Mouse (Mus musculus) CH12.LX (cell line): Measurements from ENCODE around the gene Pdk2. TPM values are rescaled to one million over a fixed set of nuclear protein-coding genes. Genes with fewer than 3 reads are reported as not detected.

Experiments
- DNase-seq: peaks from one replicate; pipeline ENCODE4 v3.0.0-alpha.2; 2013; ENCODE audit errors: extremely low read depth
- H3K27ac ChIP-seq: 2 replicates; pipeline ENCODE4 v1.5.1; 2012; ENCODE audit warnings: low read depth, mild to moderate bottlenecking, control low read depth, moderate library complexity; ENCODE audit not compliant: insufficient read depth
- H3K27me3 ChIP-seq: replicated peaks from 2 replicates; pipeline ENCODE3; 2012; ENCODE audit warnings: inconsistent platforms
- H3K36me3 ChIP-seq, 2 experiments: replicated peaks in 1 of 2; 2 replicates each; pipeline versions ENCODE3 to v1.6.1; 2012; ENCODE audit warnings: inconsistent platforms in 1 of 2, low read length in 1 of 2, mild to moderate bottlenecking in 1 of 2, mixed read lengths in 1 of 2, moderate library complexity in 1 of 2; ENCODE audit not compliant: control insufficient read depth in 1 of 2, insufficient read depth in 1 of 2
- H3K4me1 ChIP-seq, 2 experiments: 2 replicates each; pipeline ENCODE4 v1.6.1; 2012; ENCODE audit warnings: inconsistent platforms in 1 of 2, moderate library complexity in 1 of 2; ENCODE audit not compliant: insufficient read depth in 2 of 2, control insufficient read depth in 1 of 2
- H3K4me2 ChIP-seq: 2 replicates; pipeline ENCODE4 v1.6.1; 2012; ENCODE audit warnings: low read depth, mild to moderate bottlenecking, control low read depth; ENCODE audit not compliant: poor library complexity, insufficient read depth, severe bottlenecking
- H3K4me3 ChIP-seq, 3 experiments: fragments of 150-350 bp in 1 of 3; sonication (generic) in 1 of 3; replicated peaks in 1 of 3; 2 replicates each; pipeline versions ENCODE3 to v1.5.1; 2011 to 2012; ENCODE audit warnings: low read depth in 2 of 3, low read length in 2 of 3, mild to moderate bottlenecking in 2 of 3, moderate library complexity in 2 of 3, control low read depth in 1 of 3, improper control_type of control experiment in 1 of 3, inconsistent platforms in 1 of 3, mixed read lengths in 1 of 3; ENCODE audit not compliant: poor library complexity in 1 of 3
- H3K79me2 ChIP-seq: replicated peaks from 2 replicates; pipeline ENCODE4 v1.6.1; 2012; ENCODE audit warnings: mild to moderate bottlenecking, moderate library complexity; ENCODE audit not compliant: control insufficient read depth, poor library complexity, insufficient read depth, severe bottlenecking; ENCODE audit errors: extremely low read depth
- H3K9ac ChIP-seq: 2 replicates; pipeline ENCODE4 v1.6.1; 2012; ENCODE audit warnings: low read depth, mild to moderate bottlenecking, control low read depth, moderate library complexity; ENCODE audit not compliant: insufficient read depth
- H3K9me3 ChIP-seq: replicated peaks from 2 replicates; pipeline ENCODE3; 2012; ENCODE audit warnings: low read length, inconsistent platforms, mixed read lengths
- ELF1 ChIP-seq: IDR thresholded peaks from 2 replicates; pipeline ENCODE4 v1.6.1; 2014; ENCODE audit warnings: low read depth, mild to moderate bottlenecking, inconsistent platforms, low read length, improper control_type of control experiment
- UBTF ChIP-seq: IDR thresholded peaks from 2 replicates; pipeline ENCODE4 v1.6.1; 2012; ENCODE audit warnings: low read depth, mild to moderate bottlenecking, inconsistent platforms, low read length, improper control_type of control experiment, moderate library complexity
- ZC3H11A ChIP-seq: IDR thresholded peaks from 2 replicates; pipeline ENCODE4 v1.6.1; 2012; ENCODE audit warnings: low read depth, mild to moderate bottlenecking, inconsistent platforms, low read length, improper control_type of control experiment
- ZMIZ1 ChIP-seq: IDR thresholded peaks from 2 replicates; pipeline ENCODE4 v1.6.1; 2012; ENCODE audit warnings: low read depth, mild to moderate bottlenecking, inconsistent platforms, low read length, improper control_type of control experiment
- dilution Hi-C: fragments of 300-500 bp; cut with MboI; formaldehyde crosslinking; loops from 2 replicates; pipeline ENCODE4 v1.14.3; 2020; ENCODE audit warnings: low sequenced_read_pairs; ENCODE audit not compliant: extremely low pct_unique_long_range_greater_than_20kb, extremely low pct_ligation_motif_present
- in situ Hi-C: fragments of 300-500 bp; cut with MboI; formaldehyde crosslinking; loops from 3 replicates; pipeline ENCODE4 v1.14.3; 2019; ENCODE audit warnings: low sequenced_read_pairs, low pct_ligation_motif_present, low pct_unique_long_range_greater_than_20kb, mixed read lengths
- polyA plus RNA-seq: library from polyadenylated mRNA; unstranded; fragments of >175 nt; gene quantifications from 2 replicates; pipeline ENCODE4 v1.2.1, GENCODE M21; 2012; ENCODE audit warnings: low read depth; ENCODE audit not compliant: insufficient read length
- total RNA-seq, 2 experiments: library from RNA; depleted of rRNA; stranded (reverse); fragments of 300-350 nt in 1 of 2; fragments of >200 nt in 1 of 2; gene quantifications; 2 replicates each; pipeline ENCODE4 v1.2.3; 2012 to 2014

Pdk2 gene
- total and polyA plus RNA-seq, 3 experiments = not detected

DNA sequence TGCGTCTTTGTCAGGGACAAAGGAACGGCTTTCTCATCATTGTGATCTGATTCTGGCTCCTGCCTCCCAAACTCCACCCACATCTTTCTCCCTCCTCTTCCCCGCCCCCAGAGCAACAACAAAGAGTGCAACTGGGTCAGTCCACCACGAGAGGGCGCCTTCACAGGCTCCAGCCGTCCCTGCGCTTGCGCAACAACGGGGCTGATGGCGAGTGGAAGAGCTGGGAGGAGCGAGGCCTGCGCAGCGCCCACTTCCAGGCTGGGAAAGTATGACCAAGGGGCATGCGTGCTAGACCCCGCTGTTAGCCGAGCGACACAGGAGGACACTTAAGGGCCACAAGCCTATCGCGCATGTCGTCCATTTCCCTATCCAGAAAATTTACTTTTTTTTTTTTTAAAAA is 62.2 kb downstream of the Pdk2 start (continued):
- peak; percentile 29; the same call in 1 of the 2 replicates for TF ChIP-seq ZC3H11A

DNA sequence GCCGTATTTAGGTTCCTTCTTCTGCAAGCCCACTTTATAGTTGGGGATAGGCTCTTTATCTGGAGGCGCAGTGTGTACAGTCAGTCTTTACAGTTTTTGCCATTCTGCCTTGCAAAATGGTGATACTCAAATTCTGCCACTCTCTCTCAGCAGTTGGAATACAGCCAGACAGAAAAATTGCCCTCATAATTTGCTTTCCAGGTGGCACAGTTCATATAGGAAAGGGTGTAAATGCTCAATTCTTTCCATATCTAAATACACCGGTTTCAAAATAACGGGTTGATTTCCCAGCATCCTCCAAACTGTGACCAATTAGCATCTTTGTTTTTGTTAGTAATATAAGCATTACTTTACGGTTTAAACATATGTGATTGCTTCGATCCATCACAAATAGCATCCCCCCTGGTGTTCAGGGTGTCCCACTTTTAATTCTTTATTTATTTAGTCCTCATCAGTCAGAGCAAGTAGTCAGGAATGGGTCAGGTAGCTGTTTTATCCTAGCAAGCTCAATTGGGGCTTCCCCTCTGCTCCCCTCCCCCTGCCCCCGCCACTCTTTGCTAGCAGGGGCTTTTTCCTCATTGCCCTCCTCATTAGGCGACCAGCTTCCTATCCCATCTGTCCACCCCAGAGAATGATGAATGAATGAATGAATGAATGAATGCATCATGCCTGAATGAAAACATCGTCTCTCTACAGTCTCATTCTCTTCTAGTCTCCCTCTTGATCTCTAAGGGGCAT is 62.8 kb downstream of the Pdk2 start:
- H3K4me3 ChIP-seq = peak overlapping the region in 1 of 3 experiments; percentile 18
- no peak for DNase-seq
- in situ Hi-C loops (no loop called here), dilution Hi-C loops (no loop called here)
- no peak overlapping the region; the same call in 1 of the 2 replicates for H3K9ac ChIP-seq
- peaks cover 70% of the 10 kb centered on the region for H3K27me3 ChIP-seq
- no peaks in the 10 kb centered on the region for H3K79me2 ChIP-seq
- no peak for TF ChIP-seq ELF1
- TF ChIP-seq UBTF = no peak
- TF ChIP-seq ZMIZ1 = no peak
- no peaks in the 10 kb centered on the region for H3K36me3 ChIP-seq
- peaks cover 0 to 13% of the 10 kb centered on the region in 2 experiments; a peak in 3 of 4 replicates for H3K4me1 ChIP-seq
- H3K4me2 ChIP-seq = peak overlapping the region; percentile 95
- H3K27ac ChIP-seq = no peak overlapping the region
- H3K9me3 ChIP-seq = no peaks in the 10 kb centered on the region

Other genes with a start within 250 kb of the Pdk2 start
- 0.13 TPM in 2 replicates for gene Col1a1, start 105.1 kb downstream of the Pdk2 start, total RNA-seq (2012; rRNA removed)
- not detected in 2 replicates for gene Col1a1, start 105.1 kb downstream of the Pdk2 start, total RNA-seq (2014; rRNA removed)
- 0.11 and 0.16 TPM in 2 replicates for gene Col1a1, start 105.1 kb downstream of the Pdk2 start, polyA plus RNA-seq
- not detected in 2 replicates for gene Hils1, start 73.8 kb downstream of the Pdk2 start, total RNA-seq (2012; rRNA removed)
- gene Hils1, start 73.8 kb downstream of the Pdk2 start, total RNA-seq (2014; rRNA removed) = not detected in 2 replicates
- gene Hils1, start 73.8 kb downstream of the Pdk2 start, polyA plus RNA-seq = not detected in 2 replicates
- 0.08 and 0.34 TPM in 2 replicates for gene Sgca, start 65.0 kb downstream of the Pdk2 start, total RNA-seq (2012; rRNA removed)
- gene Sgca, start 65.0 kb downstream of the Pdk2 start, total RNA-seq (2014; rRNA removed) = not detected in 2 replicates
- gene Sgca, start 65.0 kb downstream of the Pdk2 start, polyA plus RNA-seq = 0.39 and 0.45 TPM in 2 replicates
- gene Ppp1r9b, start 50.3 kb downstream of the Pdk2 start, total RNA-seq (2012; rRNA removed) = 21.2 and 21.8 TPM in 2 replicates
- gene Ppp1r9b, start 50.3 kb downstream of the Pdk2 start, total RNA-seq (2014; rRNA removed) = 5.7 and 7.8 TPM in 2 replicates
- 20.3 and 21.2 TPM in 2 replicates for gene Ppp1r9b, start 50.3 kb downstream of the Pdk2 start, polyA plus RNA-seq
- 0.04 and 0.17 TPM in 2 replicates for gene Samd14, start 31.5 kb downstream of the Pdk2 start, total RNA-seq (2012; rRNA removed)
- 0.07 TPM in 1 of 2 replicates, not detected in the other for gene Samd14, start 31.5 kb downstream of the Pdk2 start, total RNA-seq (2014; rRNA removed)
- gene Samd14, start 31.5 kb downstream of the Pdk2 start, polyA plus RNA-seq = not detected in 2 replicates
- 34.9 and 53.0 TPM in 2 replicates for gene Itga3, start 35.4 kb upstream of the Pdk2 start, total RNA-seq (2012; rRNA removed)
- gene Itga3, start 35.4 kb upstream of the Pdk2 start, total RNA-seq (2014; rRNA removed) = 5.5 and 5.8 TPM in 2 replicates
- 8.3 and 9.0 TPM in 2 replicates for gene Itga3, start 35.4 kb upstream of the Pdk2 start, polyA plus RNA-seq
- 0.21 and 0.55 TPM in 2 replicates for gene Dlx3, start 78.8 kb upstream of the Pdk2 start, total RNA-seq (2012; rRNA removed)
- gene Dlx3, start 78.8 kb upstream of the Pdk2 start, total RNA-seq (2014; rRNA removed) = 0.08 TPM in 2 replicates
- 0.17 and 0.22 TPM in 2 replicates for gene Dlx3, start 78.8 kb upstream of the Pdk2 start, polyA plus RNA-seq
- 0.21 and 0.25 TPM in 2 replicates for gene Dlx4, start 104.9 kb upstream of the Pdk2 start, total RNA-seq (2012; rRNA removed)
- not detected in 2 replicates for gene Dlx4, start 104.9 kb upstream of the Pdk2 start, total RNA-seq (2014; rRNA removed)
- gene Dlx4, start 104.9 kb upstream of the Pdk2 start, polyA plus RNA-seq = not detected in 2 replicates
- not detected in 2 replicates for gene Tac4, start 220.2 kb upstream of the Pdk2 start, total RNA-seq (2012; rRNA removed)
- not detected in 2 replicates for gene Tac4, start 220.2 kb upstream of the Pdk2 start, total RNA-seq (2014; rRNA removed)
- gene Tac4, start 220.2 kb upstream of the Pdk2 start, polyA plus RNA-seq = 0.19 TPM in 1 of 2 replicates, not detected in the other